Mouse (Mus musculus) large intestine, adult 2 months (tissue): ENCODE data around the gene Gm6217. TPM values are rescaled to one million over a fixed set of nuclear protein-coding genes. Genes with fewer than 3 reads are reported as not detected.

ENCODE experiments used
- DNase-seq: peaks from one replicate; pipeline ENCODE4 v3.0.0-alpha.2; 2012; ENCODE audit warnings: low read depth, low spot score
- WGBS: fragments of 180-500 bp; shearing (Covaris S2); methylation state at CpG from one replicate; pipeline ENCODE4 v1.1.7; 2018; 5-methylcytosine and 5-hydroxymethylcytosine counted together
- polyA plus RNA-seq: library from polyadenylated mRNA; depleted of rRNA; stranded (reverse); fragments of >200 nt; gene quantifications from 2 replicates; pipeline ENCODE4 v1.2.3, GENCODE M21; 2012; rRNA removed

The Gm6217 gene
- polyA plus RNA-seq, 1 experiment, result not detected

DNA sequence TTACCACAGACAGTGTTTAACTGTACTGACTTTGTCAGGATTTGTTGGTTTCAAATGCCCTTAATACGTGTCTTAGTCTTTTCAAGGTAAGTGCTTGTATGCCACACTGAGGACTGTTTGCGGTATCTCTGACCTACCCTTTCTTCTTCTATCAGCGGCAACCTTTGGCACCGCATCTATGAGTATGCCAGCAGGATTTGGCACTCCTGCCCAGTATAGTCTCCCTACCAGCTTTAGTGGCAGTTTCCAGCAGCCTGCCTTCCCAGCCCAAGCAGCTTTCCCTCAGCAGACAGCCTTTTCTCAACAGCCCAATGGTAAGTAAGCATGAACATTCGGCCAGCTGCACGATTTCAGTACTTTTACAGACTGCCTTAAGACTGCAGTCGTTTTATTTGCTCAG, 37.9 kb downstream of the Gm6217 start:
- DNase-seq, result no peak
- WGBS, result 92% methylated on average over 7 of the region's 7 CpGs

Other genes with a start within 250 kb of the Gm6217 start
- gene Mff, start 206.5 kb downstream of the Gm6217 start, polyA plus RNA-seq, result 30.8 and 40.5 TPM in 2 replicates
- 281 and 316 TPM in 2 replicates for gene Tm4sf20, start 162.9 kb downstream of the Gm6217 start, polyA plus RNA-seq
- gene Gm47791, start 160.2 kb downstream of the Gm6217 start, polyA plus RNA-seq, result not detected in 2 replicates
- gene Agfg1, start 91.9 kb downstream of the Gm6217 start, polyA plus RNA-seq, result 35.2 and 46.2 TPM in 2 replicates
- gene A030005L19Rik, start 18.1 kb downstream of the Gm6217 start, polyA plus RNA-seq, result 0.74 and 1.2 TPM in 2 replicates
- gene A030014E15Rik, start 6.5 kb downstream of the Gm6217 start, polyA plus RNA-seq, result not detected in 2 replicates
- gene A030003K21Rik, start 12.0 kb upstream of the Gm6217 start, polyA plus RNA-seq, result not detected in 2 replicates
- gene Gm7544, start 24.6 kb upstream of the Gm6217 start, polyA plus RNA-seq, result not detected in 2 replicates
- gene Gm47955, start 28.9 kb upstream of the Gm6217 start, polyA plus RNA-seq, result not detected in 2 replicates
- gene Gm47959, start 69.1 kb upstream of the Gm6217 start, polyA plus RNA-seq, result not detected in 2 replicates
- gene Slc19a3, start 107.0 kb upstream of the Gm6217 start, polyA plus RNA-seq, result 0.12 and 0.60 TPM in 2 replicates
- not detected in 2 replicates for gene Krtap28-10, start 111.1 kb upstream of the Gm6217 start, polyA plus RNA-seq
- not detected in 2 replicates for gene Gm47969, start 113.5 kb upstream of the Gm6217 start, polyA plus RNA-seq
- gene A030005K14Rik, start 128.0 kb upstream of the Gm6217 start, polyA plus RNA-seq, result not detected in 2 replicates
- gene Krtap28-13, start 129.5 kb upstream of the Gm6217 start, polyA plus RNA-seq, result not detected in 2 replicates
- gene Ccl20, start 185.4 kb upstream of the Gm6217 start, polyA plus RNA-seq, result 3.6 and 6.0 TPM in 2 replicates
- gene Daw1, start 228.4 kb upstream of the Gm6217 start, polyA plus RNA-seq, result not detected in 2 replicates